Mouse (Mus musculus): ENCODE results near the gene Cd151. TPM values are rescaled to one million over a fixed set of nuclear protein-coding genes. Genes with fewer than 3 reads are reported as not detected.

The Cd151 gene
- polyA plus RNA-seq, 1 experiment from 2014 or later: 43.8 TPM

GRCm38 (mm10) chr7:141471236-141471635, 4.0 kb downstream of the Cd151 start:
- 89% methylated on average over 1 of the region's 1 CpGs for WGBS
- Histone ChIP-seq H3K9me3 (ENCODE audit: control insufficient read depth, low read length) (no peaks in the 10 kb centered on the region), H3K27me3 (ENCODE audit: control insufficient read depth, insufficient read depth, low read length) (peaks cover 18% of the 10 kb centered on the region), H3K9ac (replicated peaks; ENCODE audit: low read length) (no peak overlapping the region), H3K4me2 (ENCODE audit: low read length) (no peak overlapping the region), H3K36me3 (ENCODE audit: control insufficient read depth, insufficient read depth, low read length) (peaks cover 29% of the 10 kb centered on the region), H3K27ac (replicated peaks; ENCODE audit: low read depth, low read length) (no peak overlapping the region), H3K4me1 (ENCODE audit: control insufficient read depth, insufficient read depth, low read length) (peaks cover 44% of the 10 kb centered on the region), H3K4me3 (replicated peaks; ENCODE audit: low read depth, low read length) (no peak overlapping the region)
- DNase-seq: no peak
- no peak for ATAC-seq (ENCODE audit: low FRiP score, low TSS enrichment)

DNA sequence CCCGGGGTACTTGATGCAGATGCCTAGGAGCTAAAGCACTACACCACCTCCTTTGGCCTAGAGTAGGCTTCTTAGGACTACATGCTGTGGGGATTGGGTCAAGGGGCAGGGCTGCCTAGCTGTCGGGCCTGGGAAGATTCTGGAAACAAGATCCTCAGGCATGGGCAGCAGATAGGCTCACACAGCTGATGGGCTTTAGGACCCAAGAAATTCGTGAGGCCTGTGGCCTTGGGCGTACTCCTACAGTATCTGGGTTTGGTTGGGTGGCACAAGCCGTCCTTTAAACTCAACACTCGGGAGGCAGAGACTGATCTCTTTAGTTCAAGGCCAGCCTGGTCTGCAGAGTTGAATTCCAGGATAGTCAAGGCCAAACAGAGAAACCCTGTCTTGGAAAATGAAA, 5.0 kb downstream of the Cd151 start:
- H3K9me3 ChIP-seq (ENCODE audit: control insufficient read depth, low read length): no peaks in the 10 kb centered on the region
- H3K9ac ChIP-seq (replicated peaks; ENCODE audit: low read length): no peak overlapping the region
- ATAC-seq (ENCODE audit: low FRiP score, low TSS enrichment) (no peak), DNase-seq (no peak)
- peaks cover 11% of the 10 kb centered on the region for H3K27me3 ChIP-seq (ENCODE audit: control insufficient read depth, insufficient read depth, low read length)
- no peak overlapping the region for H3K4me3 ChIP-seq (replicated peaks; ENCODE audit: low read depth, low read length)
- WGBS: 82% methylated on average over 6 of the region's 6 CpGs
- H3K36me3 ChIP-seq (ENCODE audit: control insufficient read depth, insufficient read depth, low read length): peaks cover 29% of the 10 kb centered on the region
- H3K4me2 ChIP-seq (ENCODE audit: low read length): no peak overlapping the region
- H3K4me1 ChIP-seq (ENCODE audit: control insufficient read depth, insufficient read depth, low read length): peaks cover 39% of the 10 kb centered on the region
- no peak overlapping the region for H3K27ac ChIP-seq (replicated peaks; ENCODE audit: low read depth, low read length)

- Histone ChIP-seq H3K9me3 (ENCODE audit: control insufficient read depth, low read length) (no peaks in the 10 kb centered on the region), H3K27me3 (ENCODE audit: control insufficient read depth, insufficient read depth, low read length) (peaks cover 10% of the 10 kb centered on the region), H3K4me3 (replicated peaks; ENCODE audit: low read depth, low read length) (no peak overlapping the region), H3K4me1 (ENCODE audit: control insufficient read depth, insufficient read depth, low read length) (peaks cover 34% of the 10 kb centered on the region), H3K9ac (replicated peaks; ENCODE audit: low read length) (no peak overlapping the region), H3K27ac (replicated peaks; ENCODE audit: low read depth, low read length) (no peak overlapping the region), H3K4me2 (ENCODE audit: low read length) (no peak overlapping the region), H3K36me3 (ENCODE audit: control insufficient read depth, insufficient read depth, low read length) (peaks cover 29% of the 10 kb centered on the region)
- 89% methylated on average over 6 of the region's 6 CpGs for WGBS
- DNase-seq: no peak
- no peak for ATAC-seq (ENCODE audit: low FRiP score, low TSS enrichment)
These were observed 5.6 kb downstream of the Cd151 start for GRCm38 (mm10) chr7:141472763-141473162.

GRCm38 (mm10) chr7:141474160-141474559, 7.0 kb downstream of the Cd151 start:
- H3K9me3 ChIP-seq (ENCODE audit: control insufficient read depth, low read length): no peaks in the 10 kb centered on the region
- H3K4me1 ChIP-seq (ENCODE audit: control insufficient read depth, insufficient read depth, low read length): peaks cover 22% of the 10 kb centered on the region
- H3K9ac ChIP-seq (replicated peaks; ENCODE audit: low read length): peak overlapping the region; percentile 89
- ATAC-seq (ENCODE audit: low FRiP score, low TSS enrichment) (no peak), DNase-seq (no peak)
- H3K36me3 ChIP-seq (ENCODE audit: control insufficient read depth, insufficient read depth, low read length): peaks cover 29% of the 10 kb centered on the region
- H3K4me2 ChIP-seq (ENCODE audit: low read length): peak overlapping the region; percentile 93
- peaks cover 10% of the 10 kb centered on the region for H3K27me3 ChIP-seq (ENCODE audit: control insufficient read depth, insufficient read depth, low read length)
- 13% methylated on average over 5 of the region's 5 CpGs for WGBS
- H3K4me3 ChIP-seq (replicated peaks; ENCODE audit: low read depth, low read length): peak overlapping the region; percentile 70
- no peak overlapping the region for H3K27ac ChIP-seq (replicated peaks; ENCODE audit: low read depth, low read length)

- Histone ChIP-seq H3K4me1 (ENCODE audit: control insufficient read depth, insufficient read depth, low read length) (peaks cover 13% of the 10 kb centered on the region), H3K9me3 (ENCODE audit: control insufficient read depth, low read length) (no peaks in the 10 kb centered on the region), H3K27ac (replicated peaks; ENCODE audit: low read depth, low read length) (peak within 1 kb of the TSS; percentile 92), H3K4me2 (ENCODE audit: low read length) (peak within 1 kb of the TSS; percentile 93), H3K27me3 (ENCODE audit: control insufficient read depth, insufficient read depth, low read length) (peaks cover 10% of the 10 kb centered on the region), H3K9ac (replicated peaks; ENCODE audit: low read length) (peak within 1 kb of the TSS; percentile 89), H3K4me3 (replicated peaks; ENCODE audit: low read depth, low read length) (peak within 1 kb of the TSS; percentile 70), H3K36me3 (ENCODE audit: control insufficient read depth, insufficient read depth, low read length) (peaks cover 24% of the 10 kb centered on the region)
- under 1% methylated on average over 87 of the region's 87 CpGs for WGBS
- ATAC-seq (ENCODE audit: low FRiP score, low TSS enrichment) (peak; percentile 83), DNase-seq (peak; percentile 93)
These were observed 8.0 kb downstream of the Cd151 start, which contains the start of the genes Polr2l and Tspan4 for GRCm38 (mm10) chr7:141475011-141475804. TSS of gene Polr2l (minus strand) at chr7:141475132. TSS of gene Tspan4 (plus strand) at chr7:141475240.

DNA sequence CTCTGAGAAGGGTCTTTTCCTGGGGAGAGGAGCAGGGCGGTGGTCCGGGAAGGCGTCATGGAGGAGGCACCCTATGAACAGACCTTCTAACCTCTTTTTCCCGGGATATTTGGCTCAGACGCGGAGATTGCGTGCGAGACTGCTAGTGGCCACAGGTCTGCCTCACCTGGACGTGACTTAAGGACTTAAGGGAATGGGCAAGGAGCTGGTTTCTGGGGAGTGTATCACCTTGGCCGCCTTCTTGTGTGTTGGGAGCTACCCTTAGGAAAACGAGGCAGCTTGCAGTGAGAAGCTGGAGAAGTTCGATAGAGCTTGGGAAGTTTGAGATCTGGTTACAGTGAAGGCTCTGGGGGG, 8.6 kb downstream of the Cd151 start:
- peaks cover 19% of the 10 kb centered on the region for H3K36me3 ChIP-seq (ENCODE audit: control insufficient read depth, insufficient read depth, low read length)
- WGBS: 3% methylated on average over 12 of the region's 12 CpGs
- H3K4me1 ChIP-seq (ENCODE audit: control insufficient read depth, insufficient read depth, low read length): peaks cover 13% of the 10 kb centered on the region
- DNase-seq (no peak), ATAC-seq (ENCODE audit: low FRiP score, low TSS enrichment) (no peak)
- H3K9me3 ChIP-seq (ENCODE audit: control insufficient read depth, low read length): no peaks in the 10 kb centered on the region
- peak overlapping the region; percentile 89; the same call in 1 of the 2 replicates for H3K9ac ChIP-seq (replicated peaks; ENCODE audit: low read length)
- peak overlapping the region; percentile 93 for H3K4me2 ChIP-seq (ENCODE audit: low read length)
- peak overlapping the region; percentile 70 for H3K4me3 ChIP-seq (replicated peaks; ENCODE audit: low read depth, low read length)
- H3K27me3 ChIP-seq (ENCODE audit: control insufficient read depth, insufficient read depth, low read length): peaks cover 10% of the 10 kb centered on the region
- H3K27ac ChIP-seq (replicated peaks; ENCODE audit: low read depth, low read length): no peak overlapping the region

DNA sequence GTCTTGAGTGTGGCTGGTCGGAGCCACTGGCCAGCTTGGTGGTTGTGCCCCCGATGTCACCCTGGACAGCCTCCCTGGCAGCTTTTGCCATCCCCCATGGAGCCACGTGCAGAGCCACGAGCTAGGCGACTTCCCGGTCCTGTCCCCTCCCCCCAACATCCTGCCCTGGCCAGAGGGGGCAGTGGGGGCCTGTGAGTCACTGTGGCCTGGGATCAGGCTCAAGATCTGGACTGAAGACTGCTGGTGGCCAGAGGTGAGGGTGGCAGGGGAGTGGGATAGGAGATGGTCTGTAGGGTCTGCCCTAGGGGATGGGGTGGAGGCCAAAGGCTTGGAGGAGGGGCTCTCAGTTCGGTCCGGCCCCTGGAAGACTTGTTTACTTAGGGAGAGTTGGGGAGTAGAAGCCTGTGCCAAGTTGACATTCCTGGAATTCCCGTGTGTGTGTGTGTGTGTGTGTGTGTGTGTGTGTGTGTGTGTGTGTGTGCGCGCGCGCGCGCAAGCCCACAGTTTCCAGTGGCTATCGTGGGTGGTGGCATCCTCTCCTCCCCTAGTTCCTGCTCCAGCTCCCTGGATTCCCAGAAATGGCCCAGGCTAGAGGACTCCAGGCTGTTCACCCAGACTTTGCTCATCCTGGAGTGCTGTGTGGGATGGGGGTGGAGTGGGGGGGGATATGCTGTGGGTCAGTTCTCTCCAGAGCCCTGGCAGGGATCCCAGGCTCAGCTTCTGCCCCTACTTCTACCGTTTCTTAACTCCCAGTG, 9.2 kb downstream of the Cd151 start:
- Histone ChIP-seq H3K27ac (replicated peaks; ENCODE audit: low read depth, low read length) (no peak overlapping the region), H3K27me3 (ENCODE audit: control insufficient read depth, insufficient read depth, low read length) (peaks cover 10% of the 10 kb centered on the region), H3K36me3 (ENCODE audit: control insufficient read depth, insufficient read depth, low read length) (peaks cover 12% of the 10 kb centered on the region), H3K4me2 (ENCODE audit: low read length) (peak overlapping the region; percentile 93), H3K9me3 (ENCODE audit: control insufficient read depth, low read length) (no peaks in the 10 kb centered on the region), H3K9ac (replicated peaks; ENCODE audit: low read length) (no peak overlapping the region), H3K4me3 (replicated peaks; ENCODE audit: low read depth, low read length) (no peak overlapping the region), H3K4me1 (ENCODE audit: control insufficient read depth, insufficient read depth, low read length) (peaks cover 19% of the 10 kb centered on the region)
- no peak for ATAC-seq (ENCODE audit: low FRiP score, low TSS enrichment)
- DNase-seq: peak; percentile 33
- WGBS: 9% methylated on average over 17 of the region's 17 CpGs

DNA sequence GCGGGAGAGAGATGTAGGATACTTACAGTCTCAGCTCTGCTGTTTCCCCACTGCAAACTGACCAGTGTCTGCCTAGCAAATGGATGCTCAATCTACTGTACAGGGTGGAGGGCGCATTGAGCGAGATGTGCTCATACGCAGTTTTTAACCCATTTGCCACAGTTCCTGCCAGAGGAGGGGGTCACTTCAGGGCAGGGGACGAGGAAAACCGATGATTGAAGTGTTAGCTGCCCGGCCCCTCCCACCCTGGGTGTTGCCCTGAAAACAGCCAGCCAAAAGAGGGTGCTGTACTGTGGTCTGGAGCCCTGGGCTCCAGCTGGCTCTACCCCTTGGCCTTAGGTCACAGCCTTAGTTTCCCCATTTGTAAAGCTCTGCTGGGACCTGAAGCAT, 9.8 kb downstream of the Cd151 start:
- H3K9ac ChIP-seq (replicated peaks; ENCODE audit: low read length): no peak overlapping the region

More for the DNA sequence above, 9.8 kb downstream of the Cd151 start:
- Histone ChIP-seq H3K36me3 (ENCODE audit: control insufficient read depth, insufficient read depth, low read length) (peaks cover 10% of the 10 kb centered on the region), H3K9me3 (ENCODE audit: control insufficient read depth, low read length) (no peaks in the 10 kb centered on the region), H3K4me2 (ENCODE audit: low read length) (peak overlapping the region; percentile 3; the same call in 1 of the 2 replicates), H3K27ac (replicated peaks; ENCODE audit: low read depth, low read length) (no peak overlapping the region), H3K4me3 (replicated peaks; ENCODE audit: low read depth, low read length) (no peak overlapping the region), H3K27me3 (ENCODE audit: control insufficient read depth, insufficient read depth, low read length) (peaks cover 10% of the 10 kb centered on the region), H3K4me1 (ENCODE audit: control insufficient read depth, insufficient read depth, low read length) (peaks cover 24% of the 10 kb centered on the region)
- DNase-seq (no peak), ATAC-seq (ENCODE audit: low FRiP score, low TSS enrichment) (no peak)
- WGBS: 25% methylated on average over 7 of the region's 7 CpGs
